Mouse (Mus musculus): ENCODE measurements at regions not wholly inside any gene's neighbourhood (a gene's known extent, or its start where the extent isn't known, plus 50 kb on each side); places are given as distances from the start of the nearest gene placed in this dataset.

GRCm38 (mm10) chr1:154956625-154957031, 72.3 kb upstream of the Cacna1e start:
- no peaks in the 10 kb centered on the region for H3K36me3 ChIP-seq (ENCODE audit: control insufficient read depth)
- no peak for TF ChIP-seq GATA1 (IDR thresholded peaks at IDR 0.05; ENCODE audit: low read length)
- TF ChIP-seq TAL1 (IDR thresholded peaks at IDR 0.05; ENCODE audit: low read length): no peak

GRCm38 (mm10) chr1:154952679-154953078, 68.4 kb upstream of the Cacna1e start:
- Histone ChIP-seq H3K36me3 (ENCODE audit: control insufficient read depth) (no peaks in the 10 kb centered on the region), H3K9me3 (ENCODE audit: control insufficient read depth, low read length) (no peaks in the 10 kb centered on the region), H3K4me1 (ENCODE audit: control insufficient read depth) (no peaks in the 10 kb centered on the region), H3K27me3 (ENCODE audit: control insufficient read depth) (no peaks in the 10 kb centered on the region), H3K4me3 (replicated peaks) (no peak overlapping the region)
- TF ChIP-seq GATA1 (IDR thresholded peaks at IDR 0.05; ENCODE audit: low read length) (no peak), TAL1 (IDR thresholded peaks at IDR 0.05; ENCODE audit: low read length) (no peak)

More at GRCm38 (mm10) chr1:154956625-154957031, 72.3 kb upstream of the Cacna1e start:
- H3K4me3 ChIP-seq (replicated peaks): no peak overlapping the region
- H3K9me3 ChIP-seq (ENCODE audit: control insufficient read depth, low read length): no peaks in the 10 kb centered on the region
- no peaks in the 10 kb centered on the region for H3K27me3 ChIP-seq (ENCODE audit: control insufficient read depth)
- no peaks in the 10 kb centered on the region for H3K4me1 ChIP-seq (ENCODE audit: control insufficient read depth)

Measured in erythroblast, embryonic 14.5 days (primary cell).